8 mouse cellular contexts compared by ENCODE assay signal in the genomic region with DNA sequence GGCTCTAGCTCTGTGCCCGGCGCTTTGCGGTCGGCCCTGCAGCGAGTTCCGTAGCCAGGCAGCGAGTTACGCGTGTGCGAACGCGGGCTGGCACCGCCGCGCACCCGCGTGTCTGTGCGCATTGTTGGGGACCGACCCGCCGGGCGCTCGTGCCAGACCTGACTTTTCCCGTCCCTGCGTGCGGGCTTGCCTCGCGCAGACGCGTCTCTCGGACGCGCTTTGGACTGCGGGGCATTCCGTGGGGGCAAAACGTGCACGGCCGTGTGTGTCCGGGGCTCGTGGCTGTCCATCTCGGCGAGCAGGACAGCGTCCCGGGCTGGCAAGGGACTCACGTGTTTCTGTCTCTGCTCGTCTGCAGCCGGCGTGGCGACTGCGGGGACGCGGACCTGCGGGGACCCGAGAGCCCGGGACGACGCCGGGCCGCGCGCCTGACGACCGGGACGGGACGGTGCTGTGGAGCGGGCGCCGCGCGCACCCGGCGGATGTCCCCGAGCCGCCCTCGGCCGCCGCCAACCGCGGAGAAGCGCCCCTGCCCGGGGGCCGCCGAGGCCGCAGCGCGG. TPM values are rescaled to one million over a fixed set of nuclear protein-coding genes. Genes with fewer than 3 reads are reported as not detected.
DNase-seq lines count a peak whose midpoint lies in the region; ATAC-seq and TF ChIP-seq lines count a peak whose summit lies in the region.

No protein-coding gene starts in this region.

- H3K4me3 ChIP-seq in embryonic facial prominence, embryonic 15.5 days (replicated peaks): peak overlapping the region; percentile 86
- peak overlapping the region; percentile 79 for H3K4me3 ChIP-seq in heart, postnatal 0 days (ENCODE audit: low read depth, low read length)
- H3K4me3 ChIP-seq in midbrain, embryonic 10.5 days: peak overlapping the region; percentile 80

- H3K27me3 ChIP-seq in embryonic facial prominence, embryonic 15.5 days: no peaks in the 10 kb centered on the region
- H3K27me3 ChIP-seq in heart, postnatal 0 days (ENCODE audit: control insufficient read depth, insufficient read depth, low read length): no peaks in the 10 kb centered on the region
- H3K27me3 ChIP-seq in midbrain, embryonic 10.5 days (ENCODE audit: low read depth, poor library complexity, severe bottlenecking): peaks cover 44% of the 10 kb centered on the region
- no peaks in the 10 kb centered on the region for H3K27me3 ChIP-seq in splenic B cell, adult 2 months (ENCODE audit: control insufficient read depth, insufficient read depth, low read length, poor library complexity, severe bottlenecking)

- H3K9ac ChIP-seq in embryonic facial prominence, embryonic 15.5 days: peak overlapping the region; percentile 60
- H3K9ac ChIP-seq in heart, postnatal 0 days (replicated peaks; ENCODE audit: low read depth, low read length): peak overlapping the region; percentile 79

- peak overlapping the region; percentile 61 for H3K4me2 ChIP-seq in embryonic facial prominence, embryonic 15.5 days (replicated peaks)
- H3K4me2 ChIP-seq in heart, postnatal 0 days (ENCODE audit: low read depth, low read length): peak overlapping the region; percentile 93

- ATAC-seq in embryonic facial prominence, embryonic 15.5 days (ENCODE audit: insufficient number of reproducible peaks, low FRiP score, low TSS enrichment, low read depth): peak; percentile 63
- ATAC-seq in heart, postnatal 0 days (ENCODE audit: insufficient read depth, low read depth): peak; percentile 71

- no peak for TF ChIP-seq CTCF in heart, postnatal 0 days (IDR thresholded peaks at IDR 0.05; ENCODE audit: low read depth)

- no peak for TF ChIP-seq EP300 in heart, postnatal 0 days (IDR thresholded peaks at IDR 0.05; ENCODE audit: low read depth)

- peaks cover 22% of the 10 kb centered on the region for H3K36me3 ChIP-seq in embryonic facial prominence, embryonic 15.5 days
- H3K36me3 ChIP-seq in heart, postnatal 0 days (replicated peaks; ENCODE audit: control insufficient read depth, insufficient read depth, low read length): peaks cover 22% of the 10 kb centered on the region
- H3K36me3 ChIP-seq in midbrain, embryonic 10.5 days: peaks cover 28% of the 10 kb centered on the region
- H3K36me3 ChIP-seq in splenic B cell, adult 2 months (ENCODE audit: control insufficient read depth, insufficient read depth, low read length, poor library complexity, severe bottlenecking): no peaks in the 10 kb centered on the region

- peaks cover 25% of the 10 kb centered on the region for H3K4me1 ChIP-seq in embryonic facial prominence, embryonic 15.5 days
- H3K4me1 ChIP-seq in heart, postnatal 0 days (ENCODE audit: control insufficient read depth, insufficient read depth): peaks cover 9% of the 10 kb centered on the region; the same call in 1 of the 2 replicates
- H3K4me1 ChIP-seq in midbrain, embryonic 10.5 days: peaks cover 33% of the 10 kb centered on the region

- WGBS in embryonic facial prominence, embryonic 15.5 days: under 1% methylated on average over 70 of the region's 86 CpGs
- under 1% methylated on average over 71 of the region's 86 CpGs for WGBS in heart, postnatal 0 days
- WGBS in midbrain, embryonic 10.5 days: under 1% methylated on average over 85 of the region's 86 CpGs

- DNase-seq in cerebellum, adult 18-20 months: peak; percentile 56 to 73
- DNase-seq in cerebellum, adult 11-12 months: no peak
- peak; percentile 68 to 89 for DNase-seq in adrenal gland, adult (ENCODE audit: inconsistent age in 2 of 2, low spot score in 1 of 2)
- no peak for DNase-seq in heart, postnatal 0 days (ENCODE audit: low spot score)
- peak; percentile 16 to 60 for DNase-seq in kidney, postnatal 36 days
- peak; percentile 64 for DNase-seq in midbrain, embryonic 10.5 days (ENCODE audit: low spot score)
- DNase-seq in splenic B cell, adult 2 months (ENCODE audit: low read depth, low spot score): peak; percentile 42

- H3K9me3 ChIP-seq in embryonic facial prominence, embryonic 15.5 days (replicated peaks): no peaks in the 10 kb centered on the region
- no peaks in the 10 kb centered on the region for H3K9me3 ChIP-seq in heart, postnatal 0 days (replicated peaks; ENCODE audit: control insufficient read depth, low read length)
- H3K9me3 ChIP-seq in midbrain, embryonic 10.5 days (replicated peaks): no peaks in the 10 kb centered on the region

- H3K27ac ChIP-seq in embryonic facial prominence, embryonic 15.5 days (replicated peaks): peak overlapping the region; percentile 95
- peak overlapping the region; percentile 81 for H3K27ac ChIP-seq in heart, postnatal 0 days (ENCODE audit: low read depth)
- peak overlapping the region; percentile 92 for H3K27ac ChIP-seq in midbrain, embryonic 10.5 days (replicated peaks)

RNA-seq across cellular contexts. Expression of gene Spry1, which starts 0.5 kb away (rescaled TPM):
- 17.0 and 18.7 TPM in 2 replicates for polyA plus RNA-seq in embryonic facial prominence, embryonic 15.5 days (2015; fragmentation: Nextera tagmentation; extraction: Ambion mirVana)
- 39.2 and 39.6 TPM in 2 replicates for total RNA-seq in heart, postnatal 0 days (2014; rRNA removed; ENCODE audit: low replicate concordance)
- polyA plus RNA-seq in heart, postnatal 0 days (2015; fragmentation: Nextera tagmentation; extraction: Ambion mirVana): 4.8 and 5.4 TPM in 2 replicates
- 18.2 and 19.6 TPM in 2 replicates for polyA plus RNA-seq in midbrain, embryonic 10.5 days (2016; fragmentation: Nextera tagmentation; extraction: Ambion mirVana)

Comparison
In these comparisons a context has a peak if more than half of its experiments do, and no peak if none do; other contexts are left out.
1. DNase-seq: peak in cerebellum, adult 18-20 months (2 of 2), adrenal gland, adult (2 of 2), kidney, postnatal 36 days (2 of 2), midbrain, embryonic 10.5 days (single experiment) and splenic B cell, adult 2 months (single experiment); none in cerebellum, adult 11-12 months (single experiment) and heart, postnatal 0 days (single experiment).
2. Peak in every context shown above with its lines, with median percentiles within 50 percentile points of each other: H3K27ac ChIP-seq and H3K4me3 ChIP-seq.